Mouse (Mus musculus) lung, adult 2 months (tissue): ENCODE measurements around the gene Cdan1.

ENCODE experiments used
- CTCF ChIP-seq: fragments of 200-500 bp; IDR thresholded peaks from 2 replicates; pipeline ENCODE4 v1.5.1; 2011; ENCODE audit warnings: mild to moderate bottlenecking, low read length, control low read depth; ENCODE audit not compliant: insufficient read depth
- POLR2A ChIP-seq: fragments of 200-500 bp; IDR thresholded peaks from 2 replicates; pipeline ENCODE4 v1.6.1; 2011; ENCODE audit warnings: low read depth, mild to moderate bottlenecking, control low read depth, low read length, borderline replicate concordance; ENCODE audit errors: extremely low read depth

GRCm38 (mm10) chr2:120718496-120718895, 131.4 kb downstream of the Cdan1 start:
- TF ChIP-seq CTCF (no peak), POLR2A (no peak)
